Mouse (Mus musculus) midbrain, embryonic 12.5 days (tissue): ENCODE results near the gene Gngt2. TPM values are rescaled to one million over a fixed set of nuclear protein-coding genes. Genes with fewer than 3 reads are reported as not detected.

Experiments used
- ATAC-seq: fragments of 200-750 bp; cut with Nextera tagmentation; 2 replicates; pipeline ENCODE4 v1.8.0; 2017; ENCODE audit warnings: low read depth, moderate TSS enrichment, moderate library complexity; ENCODE audit not compliant: low FRiP score
- H3K27ac ChIP-seq: fragments of 300-500 bp; sonication (generic); replicated peaks from 2 replicates; pipeline ENCODE4 v1.5.1; 2016; ENCODE audit warnings: mild to moderate bottlenecking
- H3K27me3 ChIP-seq: fragments of 300-500 bp; sonication (generic); 2 replicates; pipeline ENCODE4 v1.6.1; 2016; ENCODE audit warnings: mild to moderate bottlenecking
- H3K36me3 ChIP-seq: fragments of 300-500 bp; sonication (generic); 2 replicates; pipeline ENCODE4 v1.6.1; 2016
- H3K4me1 ChIP-seq: fragments of 300-500 bp; sonication (generic); 2 replicates; pipeline ENCODE4 v1.6.1; 2016
- H3K4me2 ChIP-seq: fragments of 300-500 bp; sonication (generic); replicated peaks from 2 replicates; pipeline ENCODE4 v1.6.1; 2016; ENCODE audit warnings: mild to moderate bottlenecking, moderate library complexity
- H3K4me3 ChIP-seq: fragments of 300-500 bp; sonication (generic); 2 replicates; pipeline ENCODE4 v1.5.1; 2016; ENCODE audit warnings: mild to moderate bottlenecking
- H3K9ac ChIP-seq: fragments of 300-500 bp; sonication (generic); replicated peaks from 2 replicates; pipeline ENCODE4 v1.6.1; 2016; ENCODE audit warnings: mild to moderate bottlenecking, moderate library complexity
- H3K9me3 ChIP-seq: fragments of 300-500 bp; sonication (generic); 2 replicates; pipeline ENCODE4 v1.6.1; 2016; ENCODE audit warnings: mild to moderate bottlenecking
- WGBS: fragments of 180-500 bp; shearing (Covaris S2); methylation state at CpG from one replicate; pipeline ENCODE4 v1.1.7; 2016; 5-methylcytosine and 5-hydroxymethylcytosine counted together
- polyA plus RNA-seq: library from polyadenylated mRNA; unstranded; fragments of >200 nt; fragmentation: Nextera tagmentation; extraction: Ambion mirVana; gene quantifications from 2 replicates; pipeline ENCODE4 v1.2.1, GENCODE M21; 2016

Gene Gngt2
- 2.6 and 4.1 TPM in 2 replicates for polyA plus RNA-seq

DNA sequence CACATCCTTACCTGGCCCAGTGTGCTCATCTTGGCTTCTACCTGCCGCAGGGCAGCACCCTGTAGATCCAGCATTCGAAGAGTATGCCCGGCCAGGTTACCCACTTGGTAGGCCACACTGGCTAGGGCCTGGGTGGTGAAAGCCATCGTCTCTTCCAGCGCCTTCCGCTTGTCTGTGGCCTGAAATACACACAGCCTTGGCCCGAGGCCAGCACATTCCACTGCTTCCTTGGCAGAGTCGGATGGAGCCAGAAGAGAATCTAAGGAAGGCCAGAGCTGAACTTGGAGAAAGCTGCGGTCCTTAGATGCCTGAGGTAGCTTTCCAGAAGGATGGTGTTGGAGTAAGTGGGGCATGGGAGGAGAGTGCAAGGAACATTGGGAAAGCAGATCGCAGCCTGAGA, at the start of gene Gngt2:
Gngt2 (plus strand) TSS at position 158 of the 400 bp plus-strand sequence.
- Histone ChIP-seq H3K9ac (no peak within 1 kb of the TSS), H3K9me3 (no peaks in the 10 kb centered on the region), H3K4me3 (no peak within 1 kb of the TSS), H3K36me3 (no peaks in the 10 kb centered on the region), H3K27ac (no peak within 1 kb of the TSS), H3K4me1 (peaks cover 15% of the 10 kb centered on the region), H3K4me2 (no peak within 1 kb of the TSS), H3K27me3 (peaks cover 70% of the 10 kb centered on the region)
- no peak for ATAC-seq
- WGBS: 83% methylated on average over 10 of the region's 10 CpGs

DNA sequence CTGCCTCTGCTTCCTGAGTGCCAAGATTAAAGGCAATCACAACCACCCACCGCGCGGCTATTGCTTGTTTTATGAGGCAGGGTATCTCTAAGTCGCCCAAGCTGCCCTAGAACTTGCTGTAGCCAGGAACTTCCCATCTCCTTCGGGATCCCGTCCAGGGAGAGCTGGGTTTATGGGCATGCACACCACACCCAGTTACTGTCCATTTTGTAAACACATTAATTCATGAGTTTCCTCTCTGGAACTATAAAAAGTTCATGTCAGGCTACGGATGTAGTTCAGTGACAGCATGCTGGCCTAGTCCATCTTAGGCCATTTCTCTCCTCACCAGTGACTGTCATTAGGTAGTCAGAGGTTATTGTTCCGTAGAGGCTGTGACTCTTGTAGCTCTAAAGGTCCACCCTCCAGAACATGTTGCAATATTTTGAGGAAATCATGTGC, 47.5 kb upstream of the Gngt2 start:
- H3K36me3 ChIP-seq: no peaks in the 10 kb centered on the region
- WGBS: 90% methylated on average over 8 of the region's 8 CpGs
- H3K4me3 ChIP-seq: no peak overlapping the region
- H3K9ac ChIP-seq: no peak overlapping the region
- no peak overlapping the region for H3K4me2 ChIP-seq
- H3K9me3 ChIP-seq: no peaks in the 10 kb centered on the region
- no peak for ATAC-seq
- no peaks in the 10 kb centered on the region for H3K4me1 ChIP-seq
- H3K27me3 ChIP-seq: no peaks in the 10 kb centered on the region
- H3K27ac ChIP-seq: no peak overlapping the region

DNA sequence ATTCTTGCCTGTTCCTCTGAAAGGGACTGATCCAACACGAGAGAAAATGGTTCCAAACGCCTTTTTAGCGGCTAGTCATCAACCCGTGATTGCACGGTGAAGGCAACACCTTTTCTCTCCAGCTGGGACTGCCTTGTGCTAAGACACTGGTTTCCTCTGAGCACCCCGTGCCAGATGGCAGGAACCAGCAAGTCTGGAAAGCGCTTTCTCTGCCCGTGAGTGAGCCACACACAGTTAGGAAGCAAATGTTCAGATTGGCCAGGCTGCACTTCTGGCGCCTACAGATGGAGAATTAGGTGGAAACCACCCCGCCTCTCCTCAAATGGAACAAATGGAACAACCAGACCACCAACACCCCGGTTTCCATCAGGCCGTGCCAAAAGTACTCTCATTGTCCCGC, 45.2 kb upstream of the Gngt2 start:
- no peaks in the 10 kb centered on the region for H3K36me3 ChIP-seq
- peaks cover 6% of the 10 kb centered on the region for H3K4me1 ChIP-seq
- H3K27me3 ChIP-seq: peaks cover 15% of the 10 kb centered on the region
- H3K9me3 ChIP-seq: no peaks in the 10 kb centered on the region
- H3K4me3 ChIP-seq: no peak overlapping the region
- H3K4me2 ChIP-seq: no peak overlapping the region
- WGBS: 88% methylated on average over 13 of the region's 13 CpGs
- no peak overlapping the region for H3K9ac ChIP-seq
- no peak overlapping the region for H3K27ac ChIP-seq
- ATAC-seq: no peak

DNA sequence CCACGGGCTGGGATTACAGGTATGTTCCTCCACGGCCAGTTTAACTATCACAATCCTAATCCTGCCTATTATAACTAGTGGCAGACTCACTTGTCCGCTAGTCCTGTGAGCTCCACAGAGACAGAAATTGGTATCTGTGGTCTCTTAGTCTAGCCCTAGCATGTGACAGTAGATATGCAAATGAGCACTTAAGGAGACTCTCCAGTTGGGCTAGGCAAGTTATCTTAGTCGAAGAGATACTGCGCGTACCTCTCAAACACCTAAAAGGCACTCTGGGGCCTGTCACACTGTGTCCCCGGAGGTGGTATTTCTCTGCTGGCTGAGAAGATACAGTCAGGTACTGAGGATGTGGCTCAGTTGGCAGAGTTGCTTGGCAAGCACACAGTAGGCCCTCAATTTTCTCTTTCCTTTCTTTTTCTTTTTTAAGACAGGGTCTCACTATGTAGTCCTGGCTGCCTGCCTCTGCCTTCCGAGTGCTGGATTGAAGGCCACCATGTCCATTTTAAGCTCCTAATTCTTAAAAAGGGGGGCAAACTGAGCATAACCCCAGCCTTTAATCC, 44.0 kb upstream of the Gngt2 start:
- no peak overlapping the region for H3K4me3 ChIP-seq
- H3K27ac ChIP-seq: no peak overlapping the region
- H3K9me3 ChIP-seq: no peaks in the 10 kb centered on the region
- H3K4me1 ChIP-seq: peaks cover 8% of the 10 kb centered on the region
- no peak overlapping the region for H3K9ac ChIP-seq
- H3K36me3 ChIP-seq: no peaks in the 10 kb centered on the region
- peaks cover 23% of the 10 kb centered on the region for H3K27me3 ChIP-seq
- 91% methylated on average over 8 of the region's 8 CpGs for WGBS
- no peak overlapping the region for H3K4me2 ChIP-seq
- no peak for ATAC-seq

DNA sequence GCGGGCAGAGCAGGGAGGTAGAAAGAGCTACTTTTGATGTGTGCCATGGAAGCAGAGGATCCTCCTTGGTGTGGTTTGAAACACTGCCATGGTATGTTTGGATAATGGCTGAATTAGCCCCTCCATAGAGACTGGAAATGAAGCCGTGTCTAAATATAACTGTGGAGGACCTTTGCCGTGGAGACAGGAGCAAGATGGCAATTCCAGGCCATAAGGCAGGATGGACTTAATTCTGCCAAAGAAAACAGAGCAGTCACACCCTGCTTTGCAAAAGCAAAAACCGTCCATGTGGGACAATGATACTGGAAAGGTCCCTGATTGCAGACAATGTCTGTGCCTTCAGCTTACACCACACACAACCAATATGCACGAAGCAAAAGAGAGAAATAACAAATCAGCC, 42.8 kb upstream of the Gngt2 start:
- Histone ChIP-seq H3K9me3 (no peaks in the 10 kb centered on the region), H3K4me3 (no peak overlapping the region), H3K4me1 (peaks cover 8% of the 10 kb centered on the region), H3K9ac (no peak overlapping the region), H3K27ac (no peak overlapping the region), H3K27me3 (peaks cover 29% of the 10 kb centered on the region), H3K4me2 (no peak overlapping the region), H3K36me3 (no peaks in the 10 kb centered on the region)
- no peak for ATAC-seq
- 71% methylated on average over 5 of the region's 5 CpGs for WGBS

DNA sequence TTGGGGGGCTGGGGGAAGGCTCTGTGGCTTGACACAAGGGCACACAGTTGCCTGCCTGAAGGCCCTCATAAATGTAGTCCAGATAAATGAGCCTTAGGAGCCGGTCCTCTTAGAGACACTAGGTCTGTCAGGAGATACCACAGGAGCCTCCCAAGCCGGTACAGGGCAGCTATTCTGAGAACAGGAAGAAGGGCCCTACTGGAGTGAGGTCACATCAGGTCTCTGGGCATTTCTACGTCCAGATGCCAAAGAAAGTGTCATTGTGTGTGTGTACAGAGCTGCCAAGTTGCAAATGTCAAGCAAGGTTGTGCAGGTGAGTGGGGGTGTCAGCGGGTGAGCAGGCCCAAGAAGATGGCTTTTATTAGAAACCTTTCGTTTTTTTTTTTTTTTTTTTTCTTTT, 41.4 kb upstream of the Gngt2 start:
- Histone ChIP-seq H3K9ac (no peak overlapping the region), H3K9me3 (no peaks in the 10 kb centered on the region), H3K4me2 (no peak overlapping the region), H3K4me3 (no peak overlapping the region), H3K4me1 (peaks cover 8% of the 10 kb centered on the region), H3K36me3 (no peaks in the 10 kb centered on the region), H3K27me3 (peaks cover 29% of the 10 kb centered on the region), H3K27ac (no peak overlapping the region)
- WGBS: 77% methylated on average over 5 of the region's 5 CpGs
- ATAC-seq: no peak

DNA sequence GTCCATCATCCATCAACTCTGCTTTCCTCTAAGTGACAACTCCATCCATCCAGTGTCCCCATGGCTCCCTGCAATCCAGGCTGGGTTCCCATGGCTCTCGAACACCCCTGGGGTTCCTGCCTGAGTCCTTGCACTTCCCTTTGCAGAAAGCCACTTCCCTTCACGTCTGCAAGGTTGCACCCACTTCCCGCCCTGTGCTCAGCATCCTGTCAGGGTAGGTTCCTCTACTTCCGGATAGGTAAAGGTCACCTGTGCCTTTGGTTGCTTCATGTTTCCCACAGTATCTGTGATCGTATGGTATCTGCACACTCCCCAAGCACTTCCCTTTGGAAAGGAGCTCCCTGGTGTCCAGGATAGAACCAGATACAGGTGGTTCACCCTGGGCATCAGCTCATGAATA, 32.0 kb upstream of the Gngt2 start:
- WGBS: 76% methylated on average over 5 of the region's 5 CpGs
- H3K9me3 ChIP-seq: 0 out of 2 replicates have a peak, but pooled peaks cover 6% of the 10 kb centered on the region
- peaks cover 6% of the 10 kb centered on the region; the same call in 1 of the 2 replicates for H3K4me1 ChIP-seq
- no peaks in the 10 kb centered on the region for H3K27me3 ChIP-seq
- no peak overlapping the region for H3K4me2 ChIP-seq
- no peak overlapping the region for H3K4me3 ChIP-seq
- no peaks in the 10 kb centered on the region for H3K36me3 ChIP-seq
- H3K27ac ChIP-seq: no peak overlapping the region
- no peak for ATAC-seq
- no peak overlapping the region for H3K9ac ChIP-seq

DNA sequence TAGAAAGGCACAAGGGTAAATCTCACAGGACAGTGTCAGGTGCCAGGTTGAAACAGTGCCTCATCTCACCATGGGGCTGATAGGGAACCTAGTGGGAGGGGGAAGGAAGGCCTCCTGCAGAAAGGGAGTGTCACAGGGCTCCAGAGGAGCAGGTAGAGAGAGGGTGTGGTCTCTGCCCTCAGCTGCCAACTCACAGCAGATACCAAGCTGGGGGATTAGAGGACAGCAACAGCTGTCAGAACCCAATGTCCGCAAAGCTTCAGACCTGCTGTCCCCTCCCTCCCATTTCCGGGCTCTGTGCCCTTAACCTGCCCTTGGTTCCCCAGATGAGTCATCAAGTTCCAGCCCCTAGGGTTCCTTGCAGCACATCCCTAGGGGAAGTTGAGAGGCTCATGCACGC, 31.5 kb upstream of the Gngt2 start:
- 46% methylated on average over 3 of the region's 3 CpGs for WGBS
- no peak overlapping the region for H3K9ac ChIP-seq
- no peak overlapping the region for H3K27ac ChIP-seq
- H3K27me3 ChIP-seq: no peaks in the 10 kb centered on the region
- no peaks in the 10 kb centered on the region for H3K36me3 ChIP-seq
- H3K4me1 ChIP-seq: peaks cover 8% of the 10 kb centered on the region; the same call in 1 of the 2 replicates
- no peak overlapping the region for H3K4me2 ChIP-seq
- H3K9me3 ChIP-seq: 0 out of 2 replicates have a peak, but pooled peaks cover 6% of the 10 kb centered on the region
- H3K4me3 ChIP-seq: no peak overlapping the region
- ATAC-seq: no peak

DNA sequence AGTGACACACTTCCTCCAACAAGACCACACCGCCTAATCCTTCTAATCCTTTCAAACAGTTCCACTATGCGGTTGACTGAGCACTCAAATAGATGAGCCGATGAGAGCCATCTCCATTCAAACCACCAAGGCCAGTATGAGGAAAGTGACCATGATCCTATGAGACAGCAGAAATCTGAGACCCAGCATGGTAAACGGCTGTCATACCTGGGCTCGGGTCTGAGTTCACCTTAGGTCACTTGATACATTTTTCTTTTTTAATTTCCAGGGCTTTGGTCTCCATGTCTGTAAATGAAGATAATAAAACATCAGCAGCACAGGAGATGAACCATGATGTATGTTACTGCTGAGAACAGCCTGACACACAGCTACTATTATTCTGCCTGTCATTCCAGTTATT, 29.1 kb upstream of the Gngt2 start:
- Histone ChIP-seq H3K4me3 (no peak overlapping the region), H3K4me1 (peaks cover 8% of the 10 kb centered on the region; the same call in 1 of the 2 replicates), H3K27ac (no peak overlapping the region), H3K9ac (no peak overlapping the region), H3K9me3 (0 out of 2 replicates have a peak, but pooled peaks cover 6% of the 10 kb centered on the region), H3K36me3 (no peaks in the 10 kb centered on the region), H3K4me2 (no peak overlapping the region), H3K27me3 (no peaks in the 10 kb centered on the region)
- ATAC-seq: no peak
- WGBS: 85% methylated on average over 5 of the region's 5 CpGs

DNA sequence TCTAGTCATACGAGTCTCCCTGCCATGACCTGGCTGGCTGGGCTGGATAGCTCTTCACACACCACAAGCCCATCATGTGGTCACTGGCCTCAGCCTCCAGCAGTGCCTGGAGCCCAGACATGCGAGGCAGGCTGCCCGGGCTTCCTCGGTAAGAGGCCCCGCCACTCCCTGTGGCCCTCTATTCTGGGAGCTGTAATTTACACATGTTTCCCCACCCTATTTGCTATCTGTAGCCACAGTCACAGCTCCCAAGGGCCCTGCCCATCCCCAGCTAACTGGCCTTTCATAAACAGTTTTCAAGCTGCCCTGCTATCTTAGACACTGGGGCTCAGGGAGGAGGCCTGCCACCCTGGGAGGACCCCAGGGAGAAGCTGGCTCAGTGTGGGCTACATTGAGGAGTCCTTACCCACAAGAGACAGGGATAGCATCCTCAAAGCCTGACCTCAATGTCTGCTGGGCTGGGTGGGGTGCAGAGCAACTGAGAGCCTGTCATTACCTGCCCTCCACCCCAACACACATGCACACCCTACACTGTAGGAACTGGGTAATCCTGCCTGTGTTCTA, 28.5 kb upstream of the Gngt2 start:
- no peak for ATAC-seq
- Histone ChIP-seq H3K4me3 (no peak overlapping the region), H3K9ac (no peak overlapping the region), H3K27me3 (no peaks in the 10 kb centered on the region), H3K36me3 (no peaks in the 10 kb centered on the region), H3K4me1 (peaks cover 8% of the 10 kb centered on the region; the same call in 1 of the 2 replicates), H3K4me2 (no peak overlapping the region), H3K9me3 (0 out of 2 replicates have a peak, but pooled peaks cover 6% of the 10 kb centered on the region), H3K27ac (no peak overlapping the region)
- 75% methylated on average over 5 of the region's 5 CpGs for WGBS

DNA sequence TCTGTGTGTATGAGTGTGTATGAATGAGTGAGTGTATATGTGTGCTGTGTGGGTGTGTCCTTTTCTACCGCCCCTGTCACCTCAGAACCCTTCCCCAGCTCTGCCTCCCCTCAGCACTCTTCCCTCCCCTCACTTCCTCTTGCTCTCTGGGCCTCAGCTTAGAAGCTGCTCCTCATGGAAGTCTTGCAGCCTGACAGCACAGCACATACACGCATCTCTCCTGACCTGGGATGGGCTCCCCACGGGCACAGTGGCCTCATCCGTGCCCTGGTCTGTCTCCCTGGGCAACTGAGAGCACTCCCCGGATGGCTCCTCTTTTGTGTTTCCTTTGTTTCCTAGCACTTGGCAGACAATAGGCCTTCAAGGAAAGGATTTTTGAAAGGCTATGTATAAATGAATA, 27.4 kb upstream of the Gngt2 start:
- Histone ChIP-seq H3K27ac (no peak overlapping the region), H3K27me3 (no peaks in the 10 kb centered on the region), H3K4me1 (peaks cover 8% of the 10 kb centered on the region; the same call in 1 of the 2 replicates), H3K36me3 (no peaks in the 10 kb centered on the region), H3K4me2 (no peak overlapping the region), H3K4me3 (no peak overlapping the region), H3K9me3 (0 out of 2 replicates have a peak, but pooled peaks cover 6% of the 10 kb centered on the region), H3K9ac (no peak overlapping the region)
- no peak for ATAC-seq
- 6% methylated on average over 5 of the region's 5 CpGs for WGBS

DNA sequence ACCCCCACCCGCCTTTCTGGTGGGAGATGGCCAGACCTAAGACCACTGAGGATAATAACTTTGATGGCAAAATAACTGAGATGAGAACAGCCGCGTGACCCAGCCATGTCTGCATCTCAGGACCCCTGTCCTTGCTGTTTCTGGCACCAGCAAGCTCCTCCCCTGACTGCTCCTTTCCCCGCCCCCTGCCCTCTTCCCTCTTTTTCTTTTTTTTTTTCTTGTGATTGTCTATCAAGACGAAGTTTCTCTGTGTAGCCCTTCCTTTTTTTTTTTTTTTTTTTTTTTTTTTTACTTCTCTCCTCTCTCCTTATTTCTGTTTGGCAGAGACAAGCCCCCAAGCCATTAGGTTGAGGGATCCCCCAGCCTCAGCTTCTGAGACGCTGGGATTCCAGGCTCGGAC, 26.2 kb upstream of the Gngt2 start:
- Histone ChIP-seq H3K27me3 (no peaks in the 10 kb centered on the region), H3K36me3 (no peaks in the 10 kb centered on the region), H3K4me3 (no peak overlapping the region), H3K4me2 (no peak overlapping the region), H3K9ac (no peak overlapping the region), H3K4me1 (peaks cover 8% of the 10 kb centered on the region; the same call in 1 of the 2 replicates), H3K27ac (no peak overlapping the region), H3K9me3 (0 out of 2 replicates have a peak, but pooled peaks cover 6% of the 10 kb centered on the region)
- WGBS: 62% methylated on average over 7 of the region's 7 CpGs
- no peak for ATAC-seq
